Mouse (Mus musculus) urinary bladder, adult 18-20 months (tissue): ENCODE results near the gene Trim24.
"Not testable (repeated sequence)": the region's sequence is repeated elsewhere in the genome, so short reads cannot be mapped to it uniquely, and the experiment has no call there.

Experiments
- DNase-seq, 2 experiments: peaks; one replicate each; pipeline ENCODE4 v3.0.0; 2022; ENCODE audit warnings: low spot score in 2 of 2, mixed read lengths in 2 of 2

The Trim24 gene

GRCm38 (mm10) chr6:37870245-37871136 lies at the start of gene Trim24:
Gene Trim24, plus strand, starts transcription at chr6:37870811.
- DNase-seq = peak; percentile 87 to 94

DNA sequence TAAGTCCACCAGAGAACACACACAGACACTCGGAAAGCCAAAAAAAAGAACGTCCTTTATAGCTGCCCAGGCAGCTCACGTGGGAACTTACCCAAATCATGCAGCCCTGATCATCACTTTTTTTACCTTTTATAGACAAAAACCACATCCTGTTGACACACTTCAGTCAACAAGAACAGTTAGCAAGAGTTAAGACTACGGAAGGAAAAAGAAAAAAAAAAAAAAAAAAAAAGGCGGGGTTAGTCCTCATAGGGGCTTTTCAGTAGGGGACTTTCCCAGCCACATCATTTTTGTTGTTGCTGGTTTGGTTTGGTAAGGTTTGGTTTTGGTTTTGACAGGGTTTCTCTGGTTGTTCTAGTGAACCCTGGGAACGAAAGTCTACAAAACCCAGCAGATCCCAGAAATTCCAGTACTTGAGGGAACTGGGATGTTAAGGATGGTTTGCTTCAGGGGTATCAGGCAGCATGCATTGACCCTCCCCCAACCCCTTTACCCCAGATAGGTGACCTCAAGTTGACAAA lies 49.0 kb upstream of the Trim24 start:
- DNase-seq = no peak

DNA sequence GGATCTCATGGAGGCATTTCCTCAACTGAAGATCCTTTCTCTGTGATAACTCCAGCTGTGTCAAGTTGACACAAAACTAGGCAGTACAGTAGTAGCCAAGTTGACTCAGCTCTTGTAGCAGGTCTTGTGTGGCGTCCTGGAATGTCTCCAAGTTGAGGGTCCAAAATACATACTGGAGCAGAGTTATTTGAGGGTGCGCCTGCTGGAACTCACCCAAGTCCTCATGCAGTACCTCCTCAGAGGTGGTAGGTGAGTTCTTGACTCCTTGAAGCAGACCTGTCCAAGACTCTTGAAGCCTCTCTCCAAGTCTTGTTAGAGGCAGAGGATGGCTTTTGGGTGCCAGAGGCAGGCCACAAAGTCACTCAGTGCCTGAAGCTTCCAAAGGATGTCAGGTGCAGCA lies 48.2 kb upstream of the Trim24 start:
- DNase-seq = no peak

DNA sequence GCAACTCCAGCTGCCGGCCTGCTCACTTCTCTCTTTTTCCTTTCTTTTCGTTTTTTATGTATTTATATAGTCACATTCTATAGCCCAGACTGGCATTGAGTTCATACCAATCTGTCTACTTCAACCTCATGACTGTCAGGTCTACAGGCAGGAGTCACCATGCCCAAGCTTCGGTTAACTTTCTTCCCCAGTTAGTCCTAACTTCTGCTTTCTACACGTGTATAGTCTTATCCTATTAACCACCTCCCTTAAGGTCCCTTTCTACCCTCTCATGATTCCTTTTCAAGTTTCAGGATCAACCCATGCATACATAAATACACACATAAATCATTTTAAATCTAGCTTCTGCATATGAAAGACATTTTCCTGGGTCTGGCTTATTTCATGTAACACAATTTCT lies 46.9 kb upstream of the Trim24 start:
- DNase-seq = no peak

- DNase-seq = not testable (repeated sequence)
Observed at GRCm38 (mm10) chr6:37825331-37826115, 45.1 kb upstream of the Trim24 start.

GRCm38 (mm10) chr6:37828955-37829354 lies 41.7 kb upstream of the Trim24 start:
- DNase-seq = no peak

GRCm38 (mm10) chr6:37829631-37830030 lies 41.0 kb upstream of the Trim24 start:
- DNase-seq = no peak

GRCm38 (mm10) chr6:37833691-37834090 lies 36.9 kb upstream of the Trim24 start:
- no peak for DNase-seq

DNA sequence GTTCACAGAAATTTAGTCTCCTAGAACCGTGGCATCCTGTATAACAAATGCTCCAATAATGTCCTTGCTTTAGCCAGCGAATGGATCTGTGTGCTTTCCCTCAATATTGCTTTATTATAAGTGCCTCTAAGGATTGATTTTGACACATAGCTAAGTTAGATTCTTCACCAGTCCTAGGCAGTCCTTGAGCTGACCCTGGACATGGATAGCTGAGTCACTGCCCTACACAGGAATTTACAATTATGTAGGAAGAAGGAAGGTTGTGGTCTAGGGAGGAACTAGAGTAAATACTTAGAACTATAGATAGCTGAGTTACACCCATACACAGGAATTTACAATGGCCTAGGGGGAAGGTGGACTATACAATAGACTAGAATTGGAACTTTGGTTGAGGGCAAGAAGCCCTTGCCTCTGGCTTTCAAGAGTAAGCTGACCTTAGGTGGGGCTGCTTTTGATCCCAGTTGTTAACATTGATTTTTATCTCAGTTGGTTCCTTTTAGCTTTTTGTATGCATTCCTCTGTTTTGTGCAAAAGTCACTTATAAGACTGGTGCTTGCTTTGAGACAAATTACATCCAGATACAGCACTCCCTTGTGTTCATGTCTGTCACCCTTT lies 33.6 kb upstream of the Trim24 start:
- DNase-seq = not testable (repeated sequence)

DNA sequence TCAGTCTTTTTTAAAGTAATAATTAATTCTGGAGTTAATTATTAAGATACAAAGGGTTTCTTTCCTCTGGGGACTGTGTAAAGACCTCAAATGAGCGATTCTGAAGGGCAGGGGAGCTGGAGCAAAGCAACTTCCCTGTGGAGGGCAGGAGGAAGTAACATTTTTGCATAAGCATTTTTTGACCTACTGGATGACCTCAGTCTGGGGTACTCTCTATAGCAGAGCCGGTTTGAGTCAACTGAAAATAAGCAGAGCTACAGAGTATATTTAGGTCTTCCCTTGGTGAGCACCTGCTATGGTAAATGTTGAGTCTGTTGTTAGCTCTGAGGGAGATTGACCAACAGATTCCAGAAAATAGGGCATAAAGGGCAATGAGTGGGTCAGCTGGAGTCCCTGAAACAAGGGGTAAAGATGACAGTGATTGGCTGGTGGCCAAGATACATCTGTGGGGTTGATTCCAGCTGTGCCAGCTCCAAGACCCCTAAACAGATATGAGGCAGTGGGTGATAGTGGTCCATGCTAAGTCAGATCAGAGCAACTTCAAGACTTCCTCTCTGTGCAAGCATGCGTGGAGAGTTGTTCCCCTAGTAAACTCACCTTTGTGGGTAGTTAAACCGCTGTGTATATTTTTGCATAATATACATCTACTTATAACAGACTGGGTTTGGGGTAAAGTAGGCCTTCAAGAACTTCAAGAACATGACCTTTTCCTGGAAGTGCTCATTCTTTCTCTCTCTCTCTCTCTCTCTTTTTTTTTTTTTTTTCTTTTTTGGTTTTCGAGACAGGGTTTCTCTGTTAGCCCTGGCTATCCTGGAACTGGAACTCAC lies 27.6 kb upstream of the Trim24 start:
- DNase-seq = no peak

GRCm38 (mm10) chr6:37843647-37844273 lies 26.9 kb upstream of the Trim24 start:
- no peak for DNase-seq

- not testable (repeated sequence) for DNase-seq
Observed at GRCm38 (mm10) chr6:37844947-37845346, 25.7 kb upstream of the Trim24 start.

GRCm38 (mm10) chr6:37847531-37847930 lies 23.1 kb upstream of the Trim24 start:
- DNase-seq = not testable (repeated sequence)

DNA sequence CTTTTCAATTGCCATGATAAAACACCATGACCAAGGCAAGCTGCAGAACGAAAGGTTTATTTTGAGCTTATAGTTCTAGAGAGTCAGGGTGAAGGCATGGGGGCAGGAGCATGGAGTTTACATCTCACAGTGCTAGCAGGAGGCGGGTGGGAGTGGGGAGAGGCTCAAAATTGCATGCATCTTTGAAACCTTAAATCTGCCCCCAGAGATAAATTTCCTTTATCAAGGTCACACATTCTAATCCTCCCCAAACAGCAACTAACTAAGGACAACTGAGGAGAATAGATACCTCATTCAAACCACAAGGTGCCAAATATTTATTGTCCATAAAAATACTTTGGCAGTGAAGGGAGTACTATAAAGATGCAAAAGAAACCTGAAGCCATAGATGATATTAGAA lies 19.3 kb upstream of the Trim24 start:
- DNase-seq = no peak

- DNase-seq = no peak
Observed at GRCm38 (mm10) chr6:37853289-37853688, 17.3 kb upstream of the Trim24 start.

GRCm38 (mm10) chr6:37855384-37855783 lies 15.2 kb upstream of the Trim24 start:
- no peak for DNase-seq

GRCm38 (mm10) chr6:37856300-37856699 lies 14.3 kb upstream of the Trim24 start:
- not testable (repeated sequence) for DNase-seq

GRCm38 (mm10) chr6:37857196-37857874 lies 13.3 kb upstream of the Trim24 start:
- no peak for DNase-seq

DNA sequence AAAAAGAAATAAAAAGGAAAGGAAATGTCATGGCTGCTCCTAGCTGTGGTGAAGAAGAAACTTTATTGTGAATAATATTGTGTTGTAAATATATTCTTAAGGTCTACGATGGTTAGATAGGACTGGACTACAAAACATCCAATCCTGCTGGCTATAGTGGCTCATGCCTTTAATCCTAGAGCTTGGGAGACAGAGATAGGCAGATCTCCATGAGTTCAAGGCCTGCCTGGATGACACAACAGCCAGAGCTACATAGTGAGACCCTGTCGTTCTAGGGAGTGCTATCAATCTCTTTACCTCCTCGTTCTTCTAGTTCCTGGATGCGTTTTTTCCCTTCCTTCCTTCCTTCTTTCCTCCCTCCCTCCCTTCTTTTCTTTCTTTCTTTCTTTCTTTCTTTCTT lies 12.5 kb upstream of the Trim24 start:
- no peak for DNase-seq

- no peak for DNase-seq
Observed at GRCm38 (mm10) chr6:37862893-37863292, 7.7 kb upstream of the Trim24 start.
